Mouse (Mus musculus) MEL (cell line): ENCODE measurements around the gene Prr5. TPM values are rescaled to one million over a fixed set of nuclear protein-coding genes. Genes with fewer than 3 reads are reported as not detected.

Experiments
- DNase-seq: peaks from one replicate; pipeline ENCODE4 v3.0.0; 2011; ENCODE audit warnings: low read depth, low spot score
- H3K27ac ChIP-seq: 2 replicates; pipeline ENCODE4 v1.5.1; 2012; ENCODE audit warnings: low read depth, mild to moderate bottlenecking, control low read depth, low read length, moderate library complexity; ENCODE audit not compliant: control insufficient read depth
- H3K27me3 ChIP-seq, 2 experiments: fragments of 150-350 bp in 1 of 2; sonication (generic) in 1 of 2; 2 replicates each; pipeline ENCODE4 v1.6.1; 2012; ENCODE audit warnings: low read length in 2 of 2, mild to moderate bottlenecking in 2 of 2, improper control_type of control experiment in 1 of 2, moderate library complexity in 1 of 2; ENCODE audit not compliant: insufficient read depth in 2 of 2, control insufficient read depth in 1 of 2
- H3K36me3 ChIP-seq, 2 experiments: 2 replicates each; pipeline ENCODE4 v1.6.1; 2012 to 2014; ENCODE audit warnings: low read length in 2 of 2, improper control_type of control experiment in 1 of 2, inconsistent platforms in 1 of 2, mild to moderate bottlenecking in 1 of 2; ENCODE audit not compliant: insufficient read depth in 2 of 2, control insufficient read depth in 1 of 2
- H3K4me1 ChIP-seq, 2 experiments: fragments of 150-350 bp in 1 of 2; sonication (generic) in 1 of 2; 2 replicates each; pipeline ENCODE4 v1.6.1; 2012; ENCODE audit warnings: low read length in 2 of 2, improper control_type of control experiment in 1 of 2, mild to moderate bottlenecking in 1 of 2; ENCODE audit not compliant: insufficient read depth in 2 of 2, control insufficient read depth in 1 of 2
- H3K4me3 ChIP-seq, 2 experiments: fragments of 150-350 bp in 1 of 2; sonication (generic) in 1 of 2; 2 replicates each; pipeline ENCODE4 v1.5.1; 2012; ENCODE audit warnings: low read depth in 2 of 2, low read length in 2 of 2, mild to moderate bottlenecking in 2 of 2, moderate library complexity in 2 of 2, control low read depth in 1 of 2, improper control_type of control experiment in 1 of 2; ENCODE audit not compliant: control insufficient read depth in 1 of 2, insufficient read depth in 1 of 2
- H3K79me2 ChIP-seq: 2 replicates; pipeline ENCODE4 v1.6.1; 2012; ENCODE audit warnings: mild to moderate bottlenecking, low read length, moderate library complexity; ENCODE audit not compliant: control insufficient read depth, poor library complexity, insufficient read depth
- H3K9ac ChIP-seq: 2 replicates; pipeline ENCODE4 v1.6.1; 2012; ENCODE audit warnings: low read depth, mild to moderate bottlenecking, control low read depth, low read length, moderate library complexity; ENCODE audit not compliant: control insufficient read depth, poor library complexity, severe bottlenecking
- H3K9me3 ChIP-seq: fragments of 150-350 bp; sonication (generic); replicated peaks from 2 replicates; pipeline ENCODE4 v1.6.1; 2012; ENCODE audit warnings: mild to moderate bottlenecking, low read length, improper control_type of control experiment, moderate library complexity; ENCODE audit not compliant: insufficient read depth
- BHLHE40 ChIP-seq: IDR thresholded peaks from 2 replicates; pipeline ENCODE4 v1.6.1; 2012; ENCODE audit warnings: low read depth, mild to moderate bottlenecking, inconsistent platforms, low read length, improper control_type of control experiment, borderline replicate concordance
- CHD2 ChIP-seq: IDR thresholded peaks from 2 replicates; pipeline ENCODE4 v1.6.1; 2011; ENCODE audit warnings: low read length, improper control_type of control experiment
- CTCF ChIP-seq, 3 experiments: IDR thresholded peaks in 2 of 3; conservative IDR thresholded peaks in 1 of 3; 2 replicates each; pipeline ENCODE4 v1.5.1; 2011 to 2012; ENCODE audit warnings: low read length in 3 of 3, low read depth in 2 of 3, mild to moderate bottlenecking in 2 of 3, improper control_type of control experiment in 1 of 3, inconsistent platforms in 1 of 3, mixed read lengths in 1 of 3, moderate library complexity in 1 of 3; ENCODE audit not compliant: control insufficient read depth in 1 of 3, insufficient read depth in 1 of 3, poor library complexity in 1 of 3, severe bottlenecking in 1 of 3
- ELF1 ChIP-seq: IDR thresholded peaks from 2 replicates; pipeline ENCODE4 v1.6.1; 2014; ENCODE audit warnings: low read depth, mild to moderate bottlenecking, inconsistent platforms, low read length, improper control_type of control experiment, moderate library complexity
- GABPA ChIP-seq: IDR thresholded peaks from 2 replicates; pipeline ENCODE4 v1.6.1; 2012; ENCODE audit warnings: low read depth, mild to moderate bottlenecking, inconsistent platforms, low read length, improper control_type of control experiment, moderate library complexity
- GATA1 ChIP-seq: IDR thresholded peaks from 2 replicates; pipeline ENCODE4 v1.6.1; 2011; ENCODE audit warnings: low read depth, low read length, improper control_type of control experiment
- JUND ChIP-seq: IDR thresholded peaks from 2 replicates; pipeline ENCODE4 v1.6.1; 2011; ENCODE audit warnings: low read depth, mild to moderate bottlenecking, improper control_type of control experiment, low read length
- MAFK ChIP-seq: IDR thresholded peaks from 2 replicates; pipeline ENCODE4 v1.6.1; 2011; ENCODE audit warnings: low read depth, mild to moderate bottlenecking, low read length, improper control_type of control experiment, borderline replicate concordance
- MEF2A ChIP-seq: IDR thresholded peaks from 2 replicates; pipeline ENCODE4 v1.6.1; 2014; ENCODE audit warnings: low read depth, mild to moderate bottlenecking, inconsistent platforms, low read length, improper control_type of control experiment; ENCODE audit not compliant: poor library complexity, insufficient replicate concordance, severe bottlenecking; ENCODE audit errors: extremely low read depth
- MYB ChIP-seq: IDR thresholded peaks from 2 replicates; pipeline ENCODE4 v1.6.1; 2011; ENCODE audit warnings: mild to moderate bottlenecking, low read depth, low read length, improper control_type of control experiment
- NELFE ChIP-seq: IDR thresholded peaks from 2 replicates; pipeline ENCODE4 v1.6.1; 2011; ENCODE audit warnings: low read depth, low read length, improper control_type of control experiment
- NRF1 ChIP-seq: IDR thresholded peaks from 2 replicates; pipeline ENCODE4 v1.6.1; 2014; ENCODE audit warnings: low read depth, mild to moderate bottlenecking, inconsistent platforms, low read length, improper control_type of control experiment, moderate library complexity; ENCODE audit not compliant: poor library complexity, insufficient read depth, severe bottlenecking
- POLR2AphosphoS5 ChIP-seq: IDR thresholded peaks from 2 replicates; pipeline ENCODE4 v1.6.1; 2012; ENCODE audit warnings: low read depth, borderline replicate concordance, mild to moderate bottlenecking, inconsistent platforms, low read length, moderate library complexity, mixed read lengths
- RAD21 ChIP-seq: IDR thresholded peaks from 2 replicates; pipeline ENCODE4 v1.6.1; 2011; ENCODE audit warnings: mild to moderate bottlenecking, low read depth, low read length, improper control_type of control experiment
- SMC3 ChIP-seq: IDR thresholded peaks from 2 replicates; pipeline ENCODE4 v1.6.1; 2011; ENCODE audit warnings: low read depth, low read length, improper control_type of control experiment
- UBTF ChIP-seq: IDR thresholded peaks from 2 replicates; pipeline ENCODE4 v1.6.1; 2012; ENCODE audit warnings: low read depth, mild to moderate bottlenecking, inconsistent platforms, low read length, improper control_type of control experiment, moderate library complexity, borderline replicate concordance; ENCODE audit not compliant: insufficient read depth
- USF2 ChIP-seq, 2 experiments: IDR thresholded peaks; 2 replicates each; pipeline ENCODE4 v1.6.1; 2011 to 2012; ENCODE audit warnings: improper control_type of control experiment in 2 of 2, low read length in 2 of 2, borderline replicate concordance in 1 of 2, inconsistent platforms in 1 of 2, low read depth in 1 of 2, mild to moderate bottlenecking in 1 of 2; ENCODE audit not compliant: insufficient read depth in 1 of 2
- ZC3H11A ChIP-seq: IDR thresholded peaks from 2 replicates; pipeline ENCODE4 v1.6.1; 2012; ENCODE audit warnings: low read depth, mild to moderate bottlenecking, inconsistent platforms, low read length, improper control_type of control experiment
- ZKSCAN1 ChIP-seq: IDR thresholded peaks from 2 replicates; pipeline ENCODE4 v1.6.1; 2012; ENCODE audit warnings: low read depth, mild to moderate bottlenecking, inconsistent platforms, low read length, improper control_type of control experiment, moderate library complexity
- ZNF384 ChIP-seq: IDR thresholded peaks from 2 replicates; pipeline ENCODE4 v1.6.1; 2012; ENCODE audit warnings: low read depth, mild to moderate bottlenecking, inconsistent platforms, low read length, improper control_type of control experiment
- polyA plus RNA-seq, 2 experiments: library from polyadenylated mRNA; stranded (reverse) in 1 of 2; unstranded in 1 of 2; fragments of >175 nt in 1 of 2; fragments of >200 nt in 1 of 2; gene quantifications; 2 replicates each; pipeline versions ENCODE4 v1.2.1 to v1.2.4; 2012; ENCODE audit warnings: low replicate concordance in 2 of 2, low read depth in 1 of 2; ENCODE audit not compliant: insufficient read length in 2 of 2, insufficient read depth in 1 of 2, missing spikeins in 1 of 2
- total RNA-seq: library from RNA; depleted of rRNA; stranded (reverse); fragments of 300-350 nt; gene quantifications from 2 replicates; pipeline ENCODE4 v1.2.3, GENCODE M21; 2012

The Prr5 gene
- total and polyA plus RNA-seq, 3 experiments: not detected

DNA sequence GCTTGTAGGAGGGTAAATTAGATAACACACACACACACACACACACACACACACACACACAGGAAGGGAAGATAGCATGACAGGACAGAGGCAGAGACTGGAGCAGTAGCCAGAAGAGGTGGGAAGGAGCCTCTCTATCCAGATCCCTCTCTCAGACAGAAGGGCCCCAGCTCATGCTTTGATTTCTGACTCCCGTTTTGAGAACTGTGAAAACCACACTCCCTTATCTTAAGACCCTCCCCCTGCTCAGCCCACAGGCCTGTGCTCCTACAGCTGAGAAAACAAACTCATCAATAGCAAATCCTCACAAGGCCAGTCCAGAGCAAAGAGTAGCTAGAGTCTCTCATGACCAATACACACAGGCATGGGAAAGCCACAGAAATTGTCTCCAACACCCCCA lies 26.2 kb upstream of the Prr5 start:
- DNase-seq: no peak
- Histone ChIP-seq H3K27ac (no peak overlapping the region), H3K4me1 (no peaks in the 10 kb centered on the region), H3K9ac (no peak overlapping the region), H3K4me3 (no peak overlapping the region), H3K9me3 (no peaks in the 10 kb centered on the region), H3K79me2 (no peaks in the 10 kb centered on the region), H3K36me3 (no peaks in the 10 kb centered on the region), H3K27me3 (no peaks in the 10 kb centered on the region)
- no peak for TF ChIP-seq ELF1
- no peak for TF ChIP-seq GABPA
- no peak for TF ChIP-seq NRF1
- no peak for TF ChIP-seq JUND
- no peak for TF ChIP-seq UBTF
- TF ChIP-seq MEF2A: no peak
- no peak for TF ChIP-seq CTCF (IDR thresholded peaks at IDR 0.05 in 2 of 3, conservative IDR thresholded peaks at IDR 0.05 in 1 of 3; ENCODE audit: control insufficient read depth in 1 of 3, insufficient read depth in 1 of 3, low read depth in 2 of 3, low read length in 3 of 3, poor library complexity in 1 of 3, severe bottlenecking in 1 of 3)
- no peak for TF ChIP-seq ZC3H11A
- TF ChIP-seq MYB: no peak
- TF ChIP-seq BHLHE40: no peak
- no peak for TF ChIP-seq SMC3

DNA sequence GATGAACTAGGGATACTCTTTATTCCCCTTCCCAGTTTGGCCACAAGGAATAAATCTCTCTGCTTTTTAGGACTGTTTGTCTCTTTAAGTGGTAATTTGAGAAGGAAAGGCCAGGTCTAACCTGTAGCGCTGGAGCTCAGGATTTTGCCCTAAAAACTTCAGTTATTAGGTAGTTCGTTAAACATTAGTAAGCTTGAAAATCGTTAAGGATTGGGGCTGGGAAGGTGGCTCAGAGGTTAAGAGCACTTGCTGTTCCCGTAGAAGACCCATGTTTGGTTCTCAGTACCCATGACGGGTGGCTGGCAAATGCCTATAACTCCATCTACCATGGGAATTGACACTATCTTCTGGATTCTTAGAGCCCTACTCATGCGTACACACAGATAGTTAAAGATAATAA lies 17.9 kb upstream of the Prr5 start:
- Histone ChIP-seq H3K9ac (no peak overlapping the region), H3K27me3 (no peaks in the 10 kb centered on the region), H3K9me3 (no peaks in the 10 kb centered on the region), H3K36me3 (no peaks in the 10 kb centered on the region), H3K4me3 (no peak overlapping the region), H3K27ac (no peak overlapping the region), H3K4me1 (no peaks in the 10 kb centered on the region), H3K79me2 (no peaks in the 10 kb centered on the region)
- TF ChIP-seq CHD2 (no peak), MEF2A (no peak), ZNF384 (no peak), RAD21 (no peak), MAFK (no peak), ELF1 (no peak), USF2 (IDR thresholded peaks at IDR 0.05; ENCODE audit: borderline replicate concordance in 1 of 2, insufficient read depth in 1 of 2, low read depth in 1 of 2, low read length in 2 of 2) (no peak), GATA1 (no peak), POLR2AphosphoS5 (no peak), GABPA (no peak), NELFE (no peak), ZKSCAN1 (no peak)
- DNase-seq: no peak
